Mouse (Mus musculus): ENCODE results near the gene Snx17. TPM values are rescaled to one million over a fixed set of nuclear protein-coding genes. Genes with fewer than 3 reads are reported as not detected.
"Not testable (repeated sequence)": the region's sequence is repeated elsewhere in the genome, so short reads cannot be mapped to it uniquely, and the experiment has no call there.

The Snx17 gene
- total RNA-seq, 4 experiments from 2014 or later: 72.0 to 88.3 (median 81.7) TPM

DNA sequence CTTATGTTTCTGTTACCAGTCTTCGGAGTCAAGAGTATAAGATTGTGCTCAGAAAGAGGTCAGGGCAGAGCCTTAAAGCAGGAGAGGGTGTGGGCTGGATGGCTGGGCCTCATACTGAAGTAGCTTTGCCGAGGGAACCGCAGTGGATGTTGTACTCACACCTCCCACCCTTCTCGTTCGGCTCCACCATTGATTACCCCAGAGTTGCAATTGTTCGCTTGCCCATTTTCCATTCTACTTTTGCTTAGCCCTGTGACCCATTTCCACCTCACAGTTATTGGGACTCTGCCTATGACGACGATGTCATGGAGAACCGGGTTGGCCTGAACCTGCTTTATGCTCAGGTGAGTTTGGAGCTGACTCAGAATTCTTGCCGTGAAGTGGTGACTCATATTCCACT, 3.2 kb downstream of the Snx17 start:
- no peak for DNase-seq (ENCODE audit: low spot score in 2 of 2)

DNA sequence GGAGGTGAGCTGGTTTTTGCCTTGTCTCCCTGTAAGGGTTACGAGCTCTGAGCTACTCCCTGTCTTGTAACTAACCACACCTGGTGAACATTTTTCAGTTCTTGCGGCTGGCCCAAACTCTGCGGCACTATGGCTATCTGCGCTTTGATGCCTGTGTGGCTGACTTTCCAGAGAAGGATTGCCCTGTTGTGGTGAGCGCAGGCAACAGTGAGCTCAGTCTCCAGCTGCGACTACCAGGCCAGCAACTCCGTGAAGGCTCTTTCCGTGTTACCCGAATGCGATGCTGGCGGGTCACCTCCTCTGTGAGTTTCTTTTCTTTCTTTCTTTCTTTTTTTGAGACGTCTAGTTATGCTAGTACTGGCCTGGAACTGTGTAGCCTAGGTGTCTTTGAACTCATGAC, 4.0 kb downstream of the Snx17 start:
- no peak for DNase-seq (ENCODE audit: low spot score in 2 of 2)

DNA sequence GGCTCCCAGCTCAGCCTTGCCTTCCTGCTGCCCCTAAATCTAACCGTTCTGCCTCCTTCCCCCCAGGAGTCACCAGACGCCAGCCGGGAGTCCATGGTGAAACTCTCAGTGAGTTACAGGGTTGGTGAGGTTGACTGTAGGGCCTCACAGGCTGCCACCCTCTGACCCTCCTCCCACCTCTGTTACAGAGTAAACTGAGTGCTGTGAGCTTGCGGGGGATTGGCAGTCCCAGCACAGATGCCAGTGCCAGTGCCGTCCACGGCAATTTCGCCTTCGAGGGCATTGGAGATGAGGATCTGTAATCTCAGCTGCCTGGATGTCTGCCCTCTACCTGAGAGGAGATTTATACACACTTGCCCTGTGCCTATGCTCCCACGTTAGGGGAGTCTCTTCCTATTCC, 5.1 kb downstream of the Snx17 start:
- DNase-seq (ENCODE audit: low spot score in 2 of 2): no peak

GRCm38 (mm10) chr5:31198616-31199320, 5.7 kb downstream of the Snx17 start:
- DNase-seq (ENCODE audit: low spot score in 2 of 2): no peak

DNA sequence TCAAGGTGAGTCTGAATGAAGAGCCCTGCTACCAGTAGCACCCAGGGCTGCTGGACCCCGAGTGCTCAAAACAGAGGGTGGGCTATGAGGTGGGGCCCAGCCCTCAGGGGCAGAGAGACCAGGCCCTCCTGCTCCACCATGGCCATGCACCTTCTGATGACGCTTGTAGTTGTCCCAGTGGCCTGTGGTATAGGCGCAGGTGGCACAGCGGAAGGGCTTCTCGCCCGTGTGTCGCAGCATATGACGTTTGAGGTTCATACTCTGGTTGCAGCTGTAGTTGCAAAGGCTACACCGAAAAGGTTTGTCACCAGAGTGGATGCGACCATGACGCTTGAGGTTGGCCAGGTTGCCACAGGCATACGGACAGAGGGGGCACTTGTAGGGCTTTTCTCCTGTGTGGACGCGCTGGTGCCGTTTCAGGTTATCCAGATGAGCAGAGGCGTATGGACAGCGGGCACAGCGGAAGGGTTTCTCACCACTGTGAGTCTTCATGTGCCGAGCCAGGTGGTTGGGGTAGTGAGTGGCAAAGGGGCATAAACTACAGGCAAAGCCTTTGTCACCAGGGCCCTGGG, 6.4 kb downstream of the Snx17 start:
- DNase-seq (ENCODE audit: low spot score in 2 of 2): no peak

DNA sequence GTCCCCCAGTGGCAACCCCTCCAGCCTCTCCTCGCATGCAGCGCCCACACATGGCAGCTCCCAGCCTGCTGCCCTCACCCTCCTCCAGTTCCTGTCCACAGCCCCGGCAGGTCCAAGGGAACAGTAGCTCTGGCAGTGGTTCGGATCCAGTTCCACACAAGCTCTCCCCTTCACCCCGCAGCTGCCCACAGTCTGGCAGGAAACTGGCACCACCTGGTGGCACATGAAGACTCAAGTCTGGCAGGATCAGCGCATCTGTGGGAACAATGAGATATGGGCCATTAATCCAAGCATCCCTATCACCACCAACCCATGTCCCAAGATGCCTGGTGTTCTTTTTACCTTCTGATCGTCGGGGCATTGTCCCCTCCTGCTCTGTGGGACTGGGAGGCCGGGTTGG, 6.9 kb downstream of the Snx17 start:
- DNase-seq (ENCODE audit: low spot score in 2 of 2): no peak

- DNase-seq (ENCODE audit: low spot score in 2 of 2): no peak
These were observed 7.3 kb downstream of the Snx17 start for GRCm38 (mm10) chr5:31200327-31200768.

DNA sequence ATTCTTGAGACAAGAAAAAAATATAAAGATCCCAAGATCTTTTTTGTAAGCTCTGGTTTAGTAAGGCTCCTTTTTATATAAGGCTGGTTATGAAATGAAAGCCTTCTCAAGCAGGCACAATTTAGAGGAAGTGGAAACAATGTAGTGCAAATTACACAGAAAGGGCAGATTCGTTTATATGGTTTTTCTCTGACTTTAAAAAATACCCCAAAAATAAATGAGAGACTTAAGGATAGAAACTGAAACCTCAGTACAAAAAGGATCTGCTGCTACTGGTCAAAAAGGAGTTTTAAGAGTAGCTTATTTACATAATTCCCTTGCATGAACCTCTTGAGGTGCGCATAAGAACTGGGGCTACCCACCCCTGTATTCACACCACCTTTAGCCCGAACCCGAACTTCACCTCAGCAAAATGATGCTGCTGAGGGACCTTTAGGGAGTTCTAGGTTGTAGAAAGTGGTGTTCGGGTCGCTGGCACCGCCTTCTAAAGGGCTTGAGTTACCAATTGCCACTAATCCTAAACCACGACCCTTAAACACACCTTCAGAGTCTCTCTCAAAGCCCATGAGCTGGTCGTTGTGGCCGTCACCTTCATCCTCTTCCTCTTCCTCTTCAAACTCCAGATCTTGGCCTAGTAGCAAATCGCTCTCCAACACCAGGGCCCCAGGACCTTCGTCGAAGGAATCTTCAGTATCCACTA, 8.2 kb downstream of the Snx17 start:
- no peak for DNase-seq (ENCODE audit: low spot score in 2 of 2)

GRCm38 (mm10) chr5:31201742-31202590, 8.9 kb downstream of the Snx17 start, which contains the start of gene Zfp513:
Zfp513 (minus strand) TSS chr5:31202303.
- DNase-seq (ENCODE audit: low spot score in 2 of 2): peak; percentile 98 to 99

- no peak for DNase-seq (ENCODE audit: low spot score in 2 of 2)
These were observed 9.9 kb downstream of the Snx17 start for GRCm38 (mm10) chr5:31202933-31203332.

DNA sequence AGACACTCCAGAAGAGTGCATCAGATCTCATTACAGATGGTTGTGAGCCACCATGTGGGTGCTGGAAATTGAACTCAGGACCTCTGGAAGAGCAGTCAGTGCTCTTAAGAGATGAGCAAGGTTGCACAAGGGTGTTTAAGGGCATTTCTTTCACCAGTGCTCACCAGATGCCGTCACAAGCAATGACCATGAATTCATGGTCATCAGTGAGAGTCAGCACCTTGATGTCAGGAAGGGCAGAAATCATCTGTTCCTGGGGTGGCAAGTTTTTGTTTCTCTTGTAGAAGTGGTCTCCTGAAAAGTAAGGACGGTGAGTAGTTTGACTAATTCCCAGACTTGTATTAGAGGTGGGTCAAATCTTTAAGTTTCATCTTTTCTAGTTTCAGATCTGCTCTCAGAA, 10.8 kb downstream of the Snx17 start:
- no peak for DNase-seq (ENCODE audit: low spot score in 2 of 2)

GRCm38 (mm10) chr5:31204421-31204820, 11.4 kb downstream of the Snx17 start:
- DNase-seq (ENCODE audit: low spot score in 2 of 2): no peak

DNA sequence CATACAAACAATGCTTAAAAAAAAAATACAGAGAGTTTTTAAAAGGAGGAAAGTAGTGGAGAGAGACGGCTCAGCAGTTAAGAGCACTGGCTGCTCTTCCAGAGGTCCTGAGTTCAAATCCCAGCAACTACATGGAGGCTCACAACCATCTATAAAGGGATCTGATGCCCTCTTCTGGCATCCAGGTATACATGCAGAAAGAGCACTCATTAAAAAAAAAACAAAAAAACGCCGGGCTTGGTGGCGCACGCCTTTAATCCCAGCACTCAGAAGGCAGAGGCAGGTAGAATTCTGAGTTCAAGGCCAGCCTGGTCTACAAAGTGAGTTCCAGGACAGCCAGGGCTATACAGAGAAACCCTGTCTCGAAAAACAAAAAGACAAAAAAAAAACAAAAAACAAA, 23.5 kb downstream of the Snx17 start:
- DNase-seq (ENCODE audit: low spot score in 2 of 2): not testable (repeated sequence)

DNA sequence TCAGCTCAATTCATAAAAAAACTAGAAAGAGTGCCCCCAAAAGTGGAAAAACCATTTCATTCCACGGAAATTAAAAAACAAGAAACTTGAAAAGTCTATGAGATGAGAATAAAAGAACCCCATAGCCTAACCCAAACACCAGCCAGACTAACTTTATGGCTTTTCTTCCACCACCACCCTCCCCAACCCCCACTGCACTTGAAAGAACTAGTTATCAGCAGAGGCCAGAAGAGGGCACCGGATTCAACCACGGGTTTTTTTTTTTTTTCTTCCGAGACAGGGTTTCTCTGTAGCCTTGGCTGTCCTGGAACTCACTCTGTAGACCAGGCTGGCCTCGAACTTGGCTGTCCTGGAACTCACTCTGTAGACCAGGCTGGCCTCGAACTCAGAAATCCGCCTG, 25.3 kb downstream of the Snx17 start:
- no peak for DNase-seq (ENCODE audit: low spot score in 2 of 2)

GRCm38 (mm10) chr5:31219070-31219469, 26.0 kb downstream of the Snx17 start:
- DNase-seq (ENCODE audit: low spot score in 2 of 2): no peak

DNA sequence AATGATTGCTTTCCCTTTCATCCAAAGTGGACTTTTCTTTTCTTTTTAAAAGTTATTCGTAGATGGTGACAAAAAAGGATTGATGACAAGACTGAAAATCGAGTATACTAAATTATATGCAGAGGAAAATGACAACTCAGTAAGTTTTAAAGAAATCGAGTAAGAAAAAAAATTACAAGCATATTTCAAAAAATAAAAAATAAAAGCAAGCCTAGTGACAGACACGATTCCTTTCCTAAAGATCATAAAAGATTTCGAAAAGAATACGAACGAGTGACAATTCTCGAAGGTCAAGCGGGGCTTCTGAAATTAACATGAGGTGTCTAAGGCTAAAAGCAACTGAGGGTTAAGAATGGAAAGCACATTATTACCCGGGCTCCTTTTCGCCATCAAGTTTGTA, 26.4 kb downstream of the Snx17 start:
- no peak for DNase-seq (ENCODE audit: low spot score in 2 of 2)

GRCm38 (mm10) chr5:31219911-31220447, 27.0 kb downstream of the Snx17 start:
- peak in 1 of 2 experiments; percentile 38 for DNase-seq (ENCODE audit: low spot score in 2 of 2)

DNA sequence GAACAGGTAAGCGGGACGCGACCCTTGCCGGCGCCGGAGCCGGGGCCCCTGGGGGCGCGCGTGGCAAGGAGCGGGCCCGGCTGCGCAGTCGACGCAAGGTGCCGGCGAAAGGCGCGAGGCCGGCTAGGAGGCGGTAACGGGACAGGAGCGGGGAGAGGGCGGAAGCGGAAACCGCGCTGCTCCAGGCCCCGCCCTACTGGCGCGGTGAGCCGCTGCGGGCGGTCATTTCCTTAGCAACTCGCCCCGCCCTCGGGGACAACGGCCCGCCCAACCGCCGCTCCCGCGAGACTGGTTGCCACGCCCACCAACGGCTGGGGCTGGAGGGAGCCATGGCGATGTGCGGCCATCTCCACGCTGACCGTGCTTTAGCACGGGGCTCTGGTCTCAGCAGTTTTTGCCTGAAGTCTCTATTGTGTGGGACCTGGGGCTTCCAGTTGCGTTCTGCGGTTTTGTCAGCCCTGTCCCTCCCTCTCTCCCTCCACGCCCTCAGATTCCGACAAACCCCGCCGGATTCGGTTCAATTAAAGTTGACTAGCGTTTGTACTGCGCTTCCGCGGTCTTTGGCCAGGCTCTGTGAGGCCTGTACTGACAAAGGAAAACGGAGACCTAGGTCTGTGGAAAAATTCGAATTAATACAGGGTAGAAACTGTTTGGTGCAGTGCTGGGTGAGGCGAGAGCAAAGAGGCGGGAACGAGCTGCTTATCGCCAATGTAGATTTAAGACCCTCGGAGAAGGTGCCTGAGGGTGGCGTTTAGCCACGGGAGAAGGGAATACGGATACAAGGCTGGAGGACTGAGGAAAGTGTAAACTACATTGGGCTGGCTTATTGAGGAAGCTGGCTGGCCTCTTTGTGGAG, 27.6 kb downstream of the Snx17 start, which contains the start of gene Ppm1g:
Gene Ppm1g (minus strand): TSS at position 240 of the 856 bp plus-strand sequence.
- DNase-seq (ENCODE audit: low spot score in 2 of 2): peak; percentile 91 to 95

GRCm38 (mm10) chr5:31221304-31221945, 28.4 kb downstream of the Snx17 start:
- peak in 1 of 2 experiments; percentile 26 for DNase-seq (ENCODE audit: low spot score in 2 of 2)

GRCm38 (mm10) chr5:31222696-31223095, 29.7 kb downstream of the Snx17 start:
- no peak for DNase-seq (ENCODE audit: low spot score in 2 of 2)
